Mouse (Mus musculus) kidney, postnatal 25 days (tissue): ENCODE measurements around the gene Smim26.
A peak's percentile ranks its signal among the peaks of the same experiment; 100 is the strongest.
"Not testable (repeated sequence)": the region's sequence is repeated elsewhere in the genome, so short reads cannot be mapped to it uniquely, and the experiment has no call there.

Experiments
- DNase-seq, 2 experiments: peaks; one replicate each; pipeline ENCODE4 v3.0.0; 2021; ENCODE audit warnings: mixed read lengths in 2 of 2

Gene Smim26

DNA sequence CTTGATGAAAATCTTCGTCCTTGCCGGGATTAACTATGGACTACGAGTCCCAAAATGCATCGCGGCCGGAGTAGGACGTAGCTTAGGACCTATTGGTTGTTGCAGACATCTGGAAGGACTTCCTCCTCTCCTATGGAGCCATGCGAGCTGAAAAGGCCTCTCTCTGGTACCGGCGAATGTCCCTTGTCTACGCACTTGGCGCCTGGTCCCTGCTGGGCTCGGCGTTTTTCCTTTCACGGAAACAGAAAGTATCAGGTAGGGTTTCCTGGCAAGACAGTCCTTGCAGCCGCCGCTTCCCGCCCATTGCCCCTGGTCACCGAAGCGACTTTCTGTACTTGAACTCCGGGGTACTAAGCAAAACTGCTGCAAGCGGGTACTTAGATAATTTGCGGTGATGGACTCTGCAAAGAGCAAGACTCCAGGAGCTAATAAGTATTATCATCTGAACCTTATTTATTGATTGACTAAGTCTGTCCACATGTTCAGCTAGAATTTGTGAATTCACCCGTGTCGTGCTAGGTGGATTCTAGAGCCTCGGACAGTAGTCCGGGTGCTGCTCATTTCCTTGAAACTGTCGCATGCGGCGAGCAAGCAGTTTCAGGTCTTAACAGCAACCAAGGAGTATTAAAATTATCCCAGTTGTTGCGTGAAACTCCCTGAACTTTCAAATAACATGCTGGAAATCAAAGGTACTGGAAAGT is at the start of gene Smim26:
Smim26 (plus strand) TSS at position 104 of the 701 bp plus-strand sequence.
- DNase-seq, result peak; percentile 86 to 90

DNA sequence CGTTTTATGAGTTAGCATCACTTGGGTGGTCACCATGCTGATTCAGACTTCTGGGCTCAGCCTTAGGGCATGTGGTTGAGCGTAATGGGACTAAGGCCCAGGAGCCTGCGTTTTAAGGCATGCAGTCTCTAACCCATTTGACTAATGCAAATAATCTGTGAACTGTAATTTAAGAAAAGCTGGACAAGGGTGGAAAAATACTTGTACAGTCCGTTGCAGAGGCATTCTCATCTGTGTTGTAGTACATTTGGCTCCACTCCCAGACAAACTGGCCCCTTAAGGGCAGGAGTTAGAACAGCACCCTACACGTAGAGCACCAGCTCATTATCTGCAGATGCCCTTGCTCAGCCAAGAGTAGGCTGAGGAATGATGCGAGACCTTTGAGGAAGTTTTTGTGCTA is 49.2 kb upstream of the Smim26 start:
- DNase-seq, result peak; percentile 67 to 81

DNA sequence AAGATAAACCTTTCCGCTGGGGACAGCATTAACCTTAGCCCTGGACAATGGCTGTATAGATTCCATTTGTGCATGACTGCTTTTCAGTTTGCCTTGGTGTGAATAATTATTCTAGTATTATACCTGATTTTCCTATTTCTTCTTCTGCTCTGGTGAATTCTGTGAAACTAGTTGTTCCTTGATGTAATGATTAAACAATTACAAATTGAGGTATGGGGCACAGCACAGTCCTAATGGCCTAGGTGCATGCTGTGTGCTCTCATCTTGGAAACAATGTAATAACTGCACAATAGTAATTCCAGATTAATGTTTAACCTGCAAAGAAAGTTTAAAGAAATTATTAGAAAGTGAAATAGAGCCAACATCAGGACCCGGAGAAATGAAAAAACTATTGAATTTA is 48.8 kb upstream of the Smim26 start:
- DNase-seq, result no peak

DNA sequence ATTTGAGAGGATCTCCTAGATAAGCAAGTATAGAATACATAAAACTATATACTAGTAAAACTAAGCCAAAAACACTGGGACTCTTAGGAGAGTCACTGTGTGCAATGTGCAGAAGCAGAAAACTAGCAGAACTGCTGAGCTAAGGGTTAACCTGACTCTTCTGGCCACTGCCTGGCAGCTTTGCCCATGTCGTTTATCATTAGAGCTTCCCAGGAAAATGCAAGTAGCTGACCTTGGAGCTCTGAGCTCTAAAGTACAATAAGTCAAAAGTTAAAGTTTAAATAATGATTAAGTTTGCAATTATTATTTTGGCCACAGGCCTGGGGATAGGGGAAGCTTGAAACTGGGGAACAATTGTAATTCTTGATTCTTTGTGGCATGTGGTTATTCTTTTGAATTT is 48.4 kb upstream of the Smim26 start:
- peak; percentile 45 to 79 for DNase-seq

DNA sequence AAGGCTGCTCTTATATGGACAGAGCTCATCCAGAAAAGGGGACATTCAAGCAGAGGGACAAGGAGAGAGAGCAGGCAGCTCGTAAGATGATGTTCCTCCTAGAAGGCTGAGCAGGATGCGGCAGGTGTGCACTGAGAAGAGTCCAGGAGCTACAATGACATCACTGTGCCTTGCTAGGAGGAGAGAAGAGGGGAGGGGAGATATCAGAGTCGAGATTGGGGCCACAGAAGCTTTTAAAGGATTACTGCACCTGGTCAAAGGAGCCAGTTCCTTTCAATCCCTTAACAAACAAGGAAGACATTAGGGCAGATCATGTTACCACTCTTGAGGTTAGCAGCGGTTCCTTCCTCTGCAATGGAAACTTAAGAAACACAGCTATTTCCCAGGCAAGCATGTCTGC is 46.3 kb upstream of the Smim26 start:
- no peak for DNase-seq

DNA sequence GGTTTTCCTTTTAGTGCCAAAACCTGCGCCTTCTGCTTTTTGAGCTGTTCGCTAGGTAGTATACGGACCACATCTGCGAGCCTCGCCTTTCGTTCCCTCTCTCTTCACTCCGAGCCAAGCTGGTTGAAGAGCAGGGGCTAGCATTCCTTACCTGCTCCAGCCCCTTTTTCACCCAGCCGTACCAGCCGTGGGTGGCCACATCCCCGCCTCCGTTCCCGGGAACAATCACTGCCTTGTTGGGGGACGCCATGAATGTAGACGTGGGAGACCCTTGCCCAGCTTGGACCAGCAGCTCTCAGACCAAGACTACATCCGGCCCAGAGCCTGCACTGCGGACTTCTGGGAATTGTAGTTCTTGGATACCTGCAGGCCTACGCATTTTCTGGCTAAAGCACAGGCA is 43.3 kb upstream of the Smim26 start, which contains the start of gene Rbbp9:
Rbbp9 (minus strand) TSS at position 341 of the 400 bp plus-strand sequence.
- DNase-seq, result peak; percentile 70 to 82

DNA sequence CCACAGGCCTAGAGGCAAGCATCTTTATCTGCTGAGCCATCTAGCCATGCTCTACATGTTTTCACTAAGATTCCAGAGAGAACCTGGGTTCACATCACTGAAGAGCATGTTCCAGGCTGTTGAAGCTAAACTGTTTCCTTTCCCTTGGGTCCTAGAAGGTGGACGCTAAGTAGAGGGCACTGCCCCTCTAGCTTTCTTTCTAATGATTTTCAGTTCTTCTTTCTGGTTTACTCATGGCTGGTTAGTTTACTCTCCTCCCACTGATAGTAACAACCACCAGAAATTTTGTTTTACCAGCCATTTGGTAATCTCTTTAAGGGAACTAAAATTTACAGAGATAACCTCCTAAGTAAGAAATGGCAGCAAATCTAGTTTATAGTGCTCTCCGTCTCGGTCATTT is 39.9 kb upstream of the Smim26 start:
- no peak for DNase-seq

DNA sequence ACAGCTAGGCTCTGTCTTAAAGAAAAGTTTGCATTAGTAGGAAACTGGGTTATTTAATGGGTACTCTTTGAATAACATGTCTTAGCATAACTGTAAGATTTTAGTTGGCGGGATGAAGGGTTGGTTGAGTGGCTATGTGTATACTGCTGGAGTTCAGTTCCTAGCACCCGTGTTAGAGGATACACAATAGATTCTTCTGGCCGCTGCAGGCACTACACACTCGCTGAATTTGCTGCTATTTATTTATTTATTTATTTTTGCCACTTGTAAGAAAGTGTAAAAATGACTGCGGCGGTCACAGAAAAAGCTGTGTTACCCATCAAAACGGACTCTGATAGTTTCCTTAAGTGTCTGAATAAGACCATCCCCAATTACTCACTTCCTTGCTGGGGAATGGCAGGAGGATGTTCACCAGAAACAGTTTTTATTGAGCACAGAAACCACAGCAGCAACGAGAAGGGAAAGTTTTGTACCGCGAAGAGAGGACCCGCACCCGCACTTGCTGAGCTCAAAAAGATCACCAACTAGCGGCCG is 38.5 kb upstream of the Smim26 start:
- no peak for DNase-seq

DNA sequence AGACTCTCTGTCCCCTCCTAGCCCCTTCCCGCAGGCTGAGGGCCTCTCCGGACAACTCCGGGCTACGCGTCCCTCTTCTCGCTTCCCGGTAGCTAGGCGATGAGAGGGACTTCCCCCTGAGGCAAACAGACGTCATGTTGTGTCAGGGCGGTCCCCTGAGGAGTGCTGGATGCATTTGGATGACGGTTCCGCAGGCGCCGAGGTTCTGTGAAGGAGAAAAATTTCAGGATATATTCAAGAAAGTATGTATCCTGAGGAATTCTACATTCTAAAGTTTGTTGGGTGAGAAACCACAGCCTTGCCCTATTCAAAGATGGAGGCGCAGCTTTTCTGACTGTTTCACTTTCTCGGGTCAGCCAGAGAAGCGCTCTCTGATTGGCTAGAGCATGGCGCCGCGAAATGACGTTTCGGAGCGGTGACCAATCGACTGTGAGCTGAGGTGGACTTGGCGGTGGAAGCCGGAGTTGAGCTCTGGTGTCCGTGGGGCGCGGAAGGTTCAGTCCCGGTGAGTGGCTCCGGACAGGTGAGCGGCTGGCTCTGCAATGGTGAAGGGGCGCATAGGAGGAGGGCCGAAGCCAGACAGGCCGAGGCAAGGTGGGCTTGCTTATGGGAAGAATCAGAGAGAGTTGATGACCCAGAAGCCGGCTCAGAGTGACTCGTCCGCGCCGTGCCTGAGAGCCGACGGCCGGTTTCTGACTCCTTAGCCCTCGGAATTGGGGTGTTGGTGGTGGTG is 37.9 kb upstream of the Smim26 start, which contains the start of gene Sec23b:
Sec23b (plus strand) TSS at position 410 of the 733 bp plus-strand sequence.
- peak; percentile 98 to 99 for DNase-seq

DNA sequence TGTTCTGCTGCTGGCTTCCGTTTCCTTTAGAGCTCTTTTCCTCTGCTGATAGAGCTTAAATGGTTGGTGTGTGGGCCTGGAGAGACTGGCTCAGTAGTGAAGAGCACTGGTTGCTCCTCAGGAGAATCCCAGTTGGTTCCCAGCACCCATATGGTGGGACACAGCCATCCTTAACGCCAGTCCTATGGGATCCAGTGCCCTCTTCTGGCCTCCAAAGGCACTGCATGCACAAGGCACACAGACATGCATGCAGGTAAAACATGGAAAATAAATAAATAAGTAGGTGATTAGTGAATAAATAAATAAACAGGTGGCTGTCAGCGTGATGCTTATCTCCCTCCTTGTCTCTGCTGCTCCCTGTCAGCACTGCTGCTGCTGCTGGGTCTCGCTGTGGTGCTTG is 5.1 kb upstream of the Smim26 start:
- DNase-seq, result no peak

DNA sequence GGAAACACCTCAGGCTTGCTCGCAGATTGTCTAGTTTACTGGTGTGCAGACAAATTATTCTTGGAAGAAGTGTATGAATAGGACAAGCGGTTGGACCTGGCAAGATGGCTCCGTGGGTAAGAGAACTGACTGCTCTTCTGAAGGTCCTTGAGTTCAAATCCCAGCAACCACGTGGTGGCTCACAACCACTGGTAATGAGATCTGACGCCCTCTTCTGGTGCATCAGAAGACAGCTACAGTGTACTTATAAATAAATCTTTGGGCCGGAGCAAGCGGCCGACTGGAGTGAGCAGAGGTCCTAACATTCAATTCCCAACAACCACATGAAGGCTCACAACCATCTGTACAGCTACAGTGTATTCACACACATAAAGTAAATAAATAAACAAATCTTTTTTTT is 818 bp upstream of the Smim26 start:
- DNase-seq, result not testable (repeated sequence)

DNA sequence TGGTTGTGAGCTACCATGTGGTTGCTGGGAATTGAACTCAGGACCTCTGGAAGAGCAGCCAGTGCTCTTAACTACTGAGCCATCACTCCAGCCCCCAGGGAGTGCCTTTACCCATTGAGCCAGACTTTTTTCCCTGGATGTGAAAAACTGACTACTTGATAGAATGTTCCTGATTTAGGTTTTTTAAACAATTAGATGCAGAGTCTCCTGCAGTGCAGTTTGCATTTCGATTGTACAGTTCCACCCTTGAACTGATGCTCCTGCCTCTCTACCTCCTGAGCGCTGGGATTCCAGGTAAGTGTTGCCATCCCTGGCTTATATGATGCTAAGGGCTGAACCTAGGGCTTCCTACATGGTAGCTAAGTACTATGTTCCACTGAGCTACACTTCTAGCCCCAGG is 4.2 kb downstream of the Smim26 start:
- no peak for DNase-seq

DNA sequence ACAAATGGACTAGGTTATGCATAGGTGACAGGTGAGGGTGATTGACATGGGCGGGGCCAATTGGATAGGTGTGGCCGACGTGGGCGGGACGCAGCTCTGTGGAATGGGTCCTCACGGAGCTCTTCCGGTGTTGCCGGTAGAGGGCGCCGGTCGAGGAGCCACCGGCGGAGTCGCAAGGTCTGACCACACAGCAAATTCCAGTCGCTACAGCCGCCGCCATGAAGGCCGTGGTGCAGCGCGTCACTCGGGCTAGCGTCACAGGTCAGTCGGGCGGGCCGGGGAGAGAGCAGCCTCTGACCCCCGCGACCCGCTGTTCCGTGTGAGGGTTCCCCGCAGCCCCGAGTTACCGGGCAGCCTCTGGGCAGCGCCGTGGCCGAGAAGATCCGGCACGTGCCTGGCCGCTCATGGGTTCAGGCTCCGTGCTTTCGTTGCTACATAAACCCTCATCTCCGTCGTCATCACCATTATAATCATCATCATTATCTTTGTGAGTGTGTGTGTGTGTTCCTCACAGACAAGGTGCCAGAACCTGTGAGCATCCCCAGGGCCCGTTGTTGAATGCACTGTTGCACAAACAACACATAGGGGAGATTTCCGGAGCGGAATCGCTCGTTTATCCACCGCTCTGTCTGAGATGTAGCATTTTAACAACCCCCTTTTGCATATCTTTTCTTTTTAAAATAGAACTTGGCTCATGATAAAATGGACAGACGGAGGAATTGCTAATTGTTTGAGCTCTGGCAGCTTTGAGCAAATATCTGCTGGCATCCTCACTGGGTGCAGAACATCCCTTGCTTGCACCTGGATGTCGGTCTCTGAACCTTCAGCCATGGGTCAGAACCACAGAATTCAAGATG is 6.2 kb downstream of the Smim26 start, which contains the start of gene Dtd1:
Dtd1 (plus strand) TSS at position 67 of the 857 bp plus-strand sequence.
- peak; percentile 94 to 95 for DNase-seq

DNA sequence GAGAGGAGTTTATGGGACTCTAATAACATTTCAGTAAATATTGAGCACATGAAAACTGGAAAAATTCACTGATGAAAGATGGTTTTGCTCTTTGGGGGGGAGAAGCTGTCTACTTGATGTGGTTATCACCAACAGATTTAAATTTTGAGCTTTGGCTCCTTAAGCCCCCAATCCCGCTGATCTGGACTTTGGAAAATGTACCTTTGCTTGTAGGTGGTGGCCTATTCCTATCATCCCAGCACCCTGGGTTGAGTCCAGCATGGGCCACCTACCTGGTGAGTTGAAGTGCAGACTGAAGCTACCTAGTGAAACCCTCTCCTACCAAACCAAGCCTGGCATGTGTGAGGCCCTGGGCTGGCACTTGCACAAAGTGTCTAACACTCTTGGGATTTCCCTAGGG is 7.7 kb downstream of the Smim26 start:
- no peak for DNase-seq

DNA sequence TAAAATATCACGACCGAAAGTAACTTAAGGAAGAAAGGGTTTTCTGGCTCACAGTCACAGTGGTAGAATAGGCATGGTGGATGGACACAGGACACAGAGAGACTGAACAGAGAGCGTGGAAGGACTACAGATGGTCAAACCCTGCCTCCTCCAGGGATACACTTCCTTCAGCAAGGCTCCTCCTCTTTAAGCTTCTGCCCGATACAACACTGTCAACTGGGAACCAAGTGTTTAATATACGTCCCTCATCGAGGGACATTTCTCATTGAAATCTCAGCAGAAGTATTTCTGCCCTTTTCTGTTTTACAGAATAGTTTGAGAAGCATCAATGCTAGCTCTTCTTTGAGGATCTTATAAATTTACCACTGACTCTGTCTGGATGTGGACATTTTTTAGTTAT is 20.1 kb downstream of the Smim26 start:
- DNase-seq, result no peak

DNA sequence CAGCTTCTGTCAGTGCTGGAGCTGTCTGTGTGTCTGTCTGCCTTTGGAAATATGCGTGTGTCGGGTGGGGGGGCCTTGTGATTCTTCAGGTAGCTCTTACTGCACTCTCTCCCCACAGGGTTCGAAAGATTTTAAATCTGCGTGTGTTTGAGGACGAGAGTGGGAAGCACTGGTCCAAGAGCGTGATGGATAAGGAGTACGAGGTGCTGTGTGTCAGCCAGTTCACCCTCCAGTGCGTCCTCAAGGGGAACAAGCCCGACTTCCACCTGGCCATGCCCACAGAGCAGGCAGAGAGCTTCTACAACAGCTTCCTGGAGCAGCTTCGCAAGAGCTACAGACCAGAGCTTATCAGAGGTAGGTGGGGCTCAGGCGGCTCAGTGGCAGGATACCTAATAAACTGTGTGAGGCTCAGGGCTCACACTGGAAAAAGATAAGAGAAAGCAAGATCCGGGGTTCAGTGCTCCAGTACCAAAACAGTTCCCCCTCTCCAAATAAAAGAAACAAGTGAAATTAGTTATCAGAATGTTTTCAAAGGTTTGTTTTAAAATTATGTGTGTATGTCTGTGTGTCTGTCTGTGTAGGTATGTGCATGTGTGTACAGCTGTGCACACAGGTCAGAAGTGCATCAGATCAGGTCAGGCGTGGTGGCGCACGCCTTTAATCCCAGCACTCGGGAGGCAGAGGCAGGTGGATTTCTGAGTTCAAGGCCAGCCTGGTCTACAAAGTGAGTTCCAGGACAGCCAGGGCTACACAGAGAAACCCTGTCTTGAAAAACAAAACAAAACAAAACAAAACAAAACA is 23.4 kb downstream of the Smim26 start:
- DNase-seq, result no peak

DNA sequence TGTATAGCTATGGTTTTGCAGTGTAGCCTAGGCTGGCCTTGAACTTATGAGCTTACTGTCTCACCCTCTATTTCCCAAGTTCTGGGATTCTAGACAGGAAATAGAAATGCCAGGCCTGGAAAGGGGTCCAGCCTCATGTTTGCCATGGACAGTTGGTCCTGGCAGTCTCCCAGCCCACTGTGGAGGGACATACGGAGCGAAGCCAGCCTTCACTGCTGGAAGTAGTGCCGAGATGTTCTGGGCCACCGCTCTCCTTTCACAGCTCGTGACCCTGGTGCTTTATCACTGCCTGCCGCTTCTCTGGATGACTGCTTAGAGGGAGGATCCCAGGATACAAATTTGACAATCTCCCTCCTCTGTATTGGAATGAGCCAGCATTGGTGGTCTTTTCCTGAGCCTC is 27.6 kb downstream of the Smim26 start:
- no peak for DNase-seq

DNA sequence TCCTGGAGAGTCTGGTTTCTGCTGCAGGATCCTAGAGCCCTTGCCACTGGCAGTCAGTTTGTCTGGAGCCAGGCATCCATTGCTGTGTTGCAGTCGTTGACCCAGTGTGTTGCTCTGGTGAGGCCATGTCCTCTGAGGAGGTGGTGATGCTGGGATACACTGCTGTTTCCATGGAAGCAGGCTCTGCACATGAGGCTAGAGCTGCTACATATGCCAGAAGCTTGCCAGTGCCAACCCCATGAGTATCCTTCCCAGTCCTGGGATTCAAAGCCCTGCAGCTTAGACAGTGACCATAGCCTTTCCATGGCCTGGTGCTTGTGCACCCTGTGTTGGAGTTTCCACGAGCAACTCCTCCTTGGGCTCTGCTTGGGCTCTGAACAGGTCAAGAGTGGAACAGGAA is 39.7 kb downstream of the Smim26 start:
- DNase-seq, result no peak

DNA sequence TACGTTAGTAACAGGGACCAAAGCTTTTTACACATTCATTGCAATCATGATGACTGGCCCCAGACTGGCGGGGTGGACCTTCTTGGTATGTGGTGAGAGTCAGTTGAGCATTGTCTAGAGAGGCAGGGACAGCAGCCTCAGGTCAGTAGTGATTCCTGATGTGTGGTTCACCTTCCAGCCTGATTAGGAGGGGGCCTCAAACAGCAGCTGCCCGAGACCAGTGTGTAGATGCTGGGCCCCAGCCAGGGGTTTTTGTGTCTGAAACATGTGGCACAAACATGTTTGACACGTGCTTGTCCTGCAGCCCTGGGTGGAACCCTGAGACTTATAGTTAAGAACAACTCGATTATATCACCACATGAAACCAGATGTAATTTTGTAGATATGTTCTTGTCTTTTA is 40.4 kb downstream of the Smim26 start:
- peak; percentile 17 to 51 for DNase-seq

DNA sequence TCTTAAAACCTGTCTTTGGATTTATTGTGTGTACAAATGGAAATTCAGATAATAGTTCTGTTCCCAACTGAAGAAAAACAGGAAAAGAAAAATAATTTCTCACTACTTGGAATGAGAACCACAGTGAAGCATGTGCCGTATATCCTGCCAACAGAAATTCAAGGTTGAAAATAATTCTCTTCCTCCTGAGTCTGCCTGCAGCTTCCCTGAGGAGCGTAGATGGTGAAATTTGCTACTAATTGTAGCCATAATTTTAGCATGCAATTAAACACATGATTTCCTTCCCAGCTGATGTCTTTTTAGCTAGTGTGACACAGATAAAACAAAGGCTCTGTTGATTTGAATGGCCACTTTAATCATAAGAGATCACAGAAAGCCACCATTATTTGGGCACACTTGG is 40.9 kb downstream of the Smim26 start:
- DNase-seq, result no peak

DNA sequence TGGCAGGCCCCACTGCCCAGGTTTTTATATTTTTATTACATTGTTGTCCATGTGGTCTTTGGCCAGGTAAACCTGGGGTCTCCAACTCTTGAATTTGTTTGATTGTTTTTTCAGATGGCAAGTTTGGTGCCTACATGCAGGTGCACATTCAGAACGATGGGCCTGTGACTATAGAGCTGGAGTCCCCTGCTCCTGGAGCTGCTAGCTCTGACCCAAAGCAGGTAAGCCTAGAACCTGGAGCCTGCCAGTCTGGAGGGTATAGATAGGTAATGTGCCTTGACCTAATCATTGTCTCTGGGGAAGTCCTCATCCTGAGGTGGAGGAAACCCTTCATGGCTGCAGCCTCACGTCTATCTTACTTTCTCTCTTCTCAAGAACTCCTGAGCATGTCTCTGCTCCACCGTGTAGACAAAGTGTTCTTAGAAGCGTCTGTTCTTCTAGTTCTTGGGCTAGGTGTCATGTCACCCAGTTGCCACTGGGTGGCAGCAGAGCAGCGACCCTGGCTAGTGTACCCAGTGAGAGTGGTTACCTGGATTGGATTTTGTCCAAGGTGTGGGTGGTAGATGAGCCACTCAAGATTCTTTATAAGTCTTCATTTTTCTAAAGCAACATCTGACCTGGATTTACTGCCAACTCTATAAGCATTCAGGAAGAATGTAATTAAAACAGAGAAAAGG is 41.9 kb downstream of the Smim26 start:
- DNase-seq, result peak; percentile 54 to 68
